ENCODE assay signal across 19 mouse cellular contexts in genomic region chr1:193122793-193123192, GRCm38 (mm10). TPM values are rescaled to one million over a fixed set of nuclear protein-coding genes. Genes with fewer than 3 reads are reported as not detected.
DNase-seq lines count a peak whose midpoint lies in the region; ATAC-seq lines count a peak whose summit lies in the region.
"Had no signal": no experiment of that assay in that cellular context is flagged by ENCODE, and none has a peak within 500 bp of the region (broad histone marks: within the 10 kb centered on the region; RNA-seq: fewer than 3 reads in every experiment).

No protein-coding gene starts in this region.

- no peaks in the 10 kb centered on the region for H3K9me3 ChIP-seq in neural tube, embryonic 15.5 days (replicated peaks)
- H3K9me3 ChIP-seq: forebrain, embryonic 15.5 days; heart, embryonic 15.5 days; neural tube, embryonic 12.5 days had no signal

- ATAC-seq in erythroid progenitor cell, adult 5-6 weeks (replicated peaks; ENCODE audit: low FRiP score, poor library complexity, severe bottlenecking): no peak
- no peak for ATAC-seq in neural tube, embryonic 15.5 days (ENCODE audit: low FRiP score)
- ATAC-seq: forebrain, embryonic 15.5 days; liver, postnatal 0 days had no signal

- no peak overlapping the region for H3K4me2 ChIP-seq in neural tube, embryonic 15.5 days
- H3K4me2 ChIP-seq: forebrain, embryonic 15.5 days; heart, embryonic 15.5 days; neural tube, embryonic 12.5 days had no signal

- H3K27me3 ChIP-seq in neural tube, embryonic 15.5 days (replicated peaks): no peaks in the 10 kb centered on the region
- H3K27me3 ChIP-seq: forebrain, embryonic 15.5 days; heart, embryonic 15.5 days; neural tube, embryonic 12.5 days had no signal

- WGBS in neural tube, embryonic 15.5 days: 97% methylated on average over 7 of the region's 7 CpGs

- H3K4me1 ChIP-seq in neural tube, embryonic 15.5 days: peaks cover under 1% of the 10 kb centered on the region
- H3K4me1 ChIP-seq: heart, embryonic 15.5 days; neural tube, embryonic 12.5 days had no signal

- H3K36me3 ChIP-seq in neural tube, embryonic 15.5 days: peaks cover 77% of the 10 kb centered on the region

- H3K4me3 ChIP-seq in neural tube, embryonic 15.5 days (replicated peaks): no peak overlapping the region
- H3K4me3 ChIP-seq: erythroblast, embryonic 14.5 days; forebrain, embryonic 15.5 days; heart, embryonic 15.5 days; neural tube, embryonic 12.5 days had no signal

- peak; percentile 38 to 66 for DNase-seq in frontal cortex, postnatal 36 days (ENCODE audit: low spot score in 2 of 2)
- no peak for DNase-seq in frontal cortex, postnatal 10 days (ENCODE audit: low spot score in 2 of 2)
- peak; percentile 71 for DNase-seq in right cerebral cortex, adult 18-20 months
- DNase-seq in right cerebral cortex, postnatal 10 days (ENCODE audit: low spot score in 2 of 2): no peak
- DNase-seq in telencephalon, adult 2 months (ENCODE audit: low read depth, low spot score): peak; percentile 77
- peak; percentile 65 for DNase-seq in thymus, postnatal 4 days
- DNase-seq: adrenal gland, postnatal 14 days; cerebellum, adult 18-20 months; heart, adult 18-20 months; liver; liver, postnatal 0 days; lung, postnatal 14 days had no signal

- H3K27ac ChIP-seq in neural tube, embryonic 15.5 days (replicated peaks): no peak overlapping the region
- H3K27ac ChIP-seq: forebrain, embryonic 15.5 days; heart, embryonic 15.5 days; neural tube, embryonic 12.5 days had no signal

- H3K9ac ChIP-seq in neural tube, embryonic 15.5 days (replicated peaks): no peak overlapping the region
- H3K9ac ChIP-seq: forebrain, embryonic 15.5 days; heart, embryonic 15.5 days; liver, postnatal 0 days; neural tube, embryonic 12.5 days had no signal

RNA-seq across cellular contexts. Expression of gene Diexf, which starts 7.3 kb away (rescaled TPM):
- 3.4 and 19.1 TPM in 2 replicates for total RNA-seq in erythroid progenitor cell, adult 5-6 weeks (2015; ENCODE audit: low replicate concordance)
- total RNA-seq in erythroid progenitor cell, adult 5-6 weeks (2017; ENCODE audit: low replicate concordance): 1.4 and 1.5 TPM in 2 replicates
- polyA plus RNA-seq in neural tube, embryonic 15.5 days (2015; fragmentation: Nextera tagmentation; extraction: Ambion mirVana): 7.8 TPM in 2 replicates

RNA-seq across cellular contexts. Expression of gene Irf6, which starts 30.1 kb away (rescaled TPM):
- not detected in 2 replicates for total RNA-seq in erythroid progenitor cell, adult 5-6 weeks (2015; ENCODE audit: low replicate concordance)
- total RNA-seq in erythroid progenitor cell, adult 5-6 weeks (2017; ENCODE audit: low replicate concordance): 0.26 TPM in 1 of 2 replicates, not detected in the other
- 0.70 and 6.3 TPM in 2 replicates for polyA plus RNA-seq in neural tube, embryonic 15.5 days (2015; fragmentation: Nextera tagmentation; extraction: Ambion mirVana)
- total RNA-seq: monocyte, adult 5-6 weeks had no signal
- polyA plus RNA-seq: erythroblast, embryonic 14.5 days had no signal

RNA-seq across cellular contexts. Expression of gene A130010J15Rik, which starts 45.1 kb away (rescaled TPM):
- total RNA-seq in erythroid progenitor cell, adult 5-6 weeks (2015; ENCODE audit: low replicate concordance): 0.36 and 1.7 TPM in 2 replicates
- 0.77 and 4.3 TPM in 2 replicates for total RNA-seq in erythroid progenitor cell, adult 5-6 weeks (2017; ENCODE audit: low replicate concordance)
- polyA plus RNA-seq in neural tube, embryonic 15.5 days (2015; fragmentation: Nextera tagmentation; extraction: Ambion mirVana): 9.7 and 11.8 TPM in 2 replicates
- polyA plus RNA-seq: erythroblast, embryonic 14.5 days had no signal

Comparison
In these comparisons a context has a peak if more than half of its experiments do, and no peak if none do; other contexts are left out.
1. DNase-seq: peak in frontal cortex, postnatal 36 days (2 of 2), right cerebral cortex, adult 18-20 months (single experiment), telencephalon, adult 2 months (single experiment) and thymus, postnatal 4 days (single experiment); none in frontal cortex, postnatal 10 days (0 of 2) and right cerebral cortex, postnatal 10 days (0 of 2).